Comparison of ENCODE assay signal across 19 mouse cellular contexts in the genomic region with DNA sequence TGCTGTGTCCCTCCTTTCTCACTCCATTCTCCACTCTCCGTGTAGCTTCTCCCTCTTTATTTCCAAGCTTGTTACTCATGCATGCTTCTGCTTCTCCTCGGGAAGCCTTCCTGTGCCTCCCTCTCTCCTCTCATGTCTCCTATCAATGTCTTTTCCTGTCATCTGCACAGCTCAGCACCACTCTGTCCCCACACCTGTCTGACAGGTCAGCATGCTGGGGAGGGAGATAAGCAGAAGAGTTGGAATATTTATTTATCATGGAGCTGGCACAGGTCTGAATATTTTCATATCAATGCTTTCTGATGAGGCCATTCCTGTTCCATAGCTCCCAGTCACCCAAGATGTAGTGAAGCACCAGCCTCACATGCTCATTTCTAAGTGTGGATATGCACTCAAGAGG.
DNase-seq lines count a peak whose midpoint lies in the region; ATAC-seq and TF ChIP-seq lines count a peak whose summit lies in the region.
"Had no signal": no experiment of that assay in that cellular context is flagged by ENCODE, and none has a peak within 500 bp of the region (broad histone marks: within the 10 kb centered on the region; RNA-seq: fewer than 3 reads in every experiment).

No protein-coding gene starts in this region.

- H3K4me1 ChIP-seq in heart, embryonic 12.5 days (replicated peaks): no peaks in the 10 kb centered on the region
- peaks cover 33% of the 10 kb centered on the region for H3K4me1 ChIP-seq in liver, embryonic 13.5 days (replicated peaks)
- H3K4me1 ChIP-seq in liver, postnatal 0 days (ENCODE audit: insufficient read depth): no peaks in the 10 kb centered on the region
- peaks cover 5% of the 10 kb centered on the region; the same call in 1 of the 2 replicates for H3K4me1 ChIP-seq in liver, embryonic 16.5 days (ENCODE audit: control insufficient read depth, low read depth, low read length)
- H3K4me1 ChIP-seq: embryonic facial prominence, embryonic 10.5 days; embryonic facial prominence, embryonic 12.5 days; forebrain, embryonic 13.5 days; forebrain, embryonic 15.5 days had no signal

- DNase-seq in heart, adult 11 months: peak; percentile 64
- no peak for DNase-seq in liver, embryonic 13.5 days
- no peak for DNase-seq in liver, postnatal 0 days
- DNase-seq in c-Kit-positive CD71-positive TER-119-positive erythroid progenitor cells, embryonic 14.5 days (ENCODE audit: low spot score): no peak
- DNase-seq: adrenal gland, adult 2 months; adrenal gland, postnatal 10 days; adrenal gland, postnatal 25 days; cerebellum, adult 11-12 months; cerebellum, adult 2 months; cerebellum, adult 9-10 months; cerebellum, postnatal 10 days; cerebellum, postnatal 25 days; forebrain, postnatal 0 days had no signal

- no peak overlapping the region for H3K9ac ChIP-seq in heart, embryonic 12.5 days
- H3K9ac ChIP-seq in liver, embryonic 13.5 days: no peak overlapping the region
- H3K9ac ChIP-seq in liver, postnatal 0 days (replicated peaks): no peak overlapping the region
- H3K9ac ChIP-seq in liver, embryonic 16.5 days (ENCODE audit: low read depth, low read length): no peak overlapping the region
- H3K9ac ChIP-seq: embryonic facial prominence, embryonic 12.5 days; forebrain, embryonic 13.5 days; forebrain, embryonic 15.5 days; forebrain, postnatal 0 days had no signal

- no peaks in the 10 kb centered on the region for H3K9me3 ChIP-seq in heart, embryonic 12.5 days (replicated peaks)
- H3K9me3 ChIP-seq in liver, embryonic 13.5 days (replicated peaks): no peaks in the 10 kb centered on the region
- no peaks in the 10 kb centered on the region for H3K9me3 ChIP-seq in liver, postnatal 0 days (ENCODE audit: low read length)
- H3K9me3 ChIP-seq in liver, embryonic 16.5 days (replicated peaks; ENCODE audit: control insufficient read depth, low read length): no peaks in the 10 kb centered on the region
- H3K9me3 ChIP-seq: embryonic facial prominence, embryonic 10.5 days; embryonic facial prominence, embryonic 12.5 days; forebrain, embryonic 13.5 days; forebrain, embryonic 15.5 days had no signal

- ATAC-seq in heart, embryonic 12.5 days (ENCODE audit: insufficient number of reproducible peaks, low FRiP score): no peak
- ATAC-seq in liver, embryonic 13.5 days (ENCODE audit: low read depth): peak; percentile 54
- no peak for ATAC-seq in liver, postnatal 0 days
- peak; percentile 37; the same call in 1 of the 2 replicates for ATAC-seq in liver, embryonic 16.5 days (ENCODE audit: low read depth)
- ATAC-seq: forebrain, embryonic 13.5 days; forebrain, embryonic 15.5 days; forebrain, postnatal 0 days had no signal

- TF ChIP-seq EP300 in liver, postnatal 0 days (IDR thresholded peaks at IDR 0.05; ENCODE audit: low read depth): no peak

- no peaks in the 10 kb centered on the region for H3K27me3 ChIP-seq in heart, embryonic 12.5 days (replicated peaks)
- H3K27me3 ChIP-seq in liver, embryonic 13.5 days: no peaks in the 10 kb centered on the region
- H3K27me3 ChIP-seq in liver, postnatal 0 days (ENCODE audit: insufficient read depth, low read length): no peaks in the 10 kb centered on the region
- no peaks in the 10 kb centered on the region for H3K27me3 ChIP-seq in liver, embryonic 16.5 days (ENCODE audit: control insufficient read depth, insufficient read depth, low read depth, low read length)
- H3K27me3 ChIP-seq: embryonic facial prominence, embryonic 12.5 days; forebrain, embryonic 13.5 days; forebrain, embryonic 15.5 days had no signal

- WGBS in heart, embryonic 12.5 days: 47% methylated on average over 2 of the region's 2 CpGs
- 57% methylated on average over 2 of the region's 2 CpGs for WGBS in liver, embryonic 13.5 days (ENCODE audit: insufficient replicate concordance)
- 70% methylated on average over 2 of the region's 2 CpGs for WGBS in liver, postnatal 0 days (ENCODE audit: insufficient replicate concordance)
- 55% methylated on average over 2 of the region's 2 CpGs for WGBS in liver, embryonic 16.5 days (ENCODE audit: insufficient replicate concordance)

- H3K27ac ChIP-seq in heart, embryonic 12.5 days (ENCODE audit: poor library complexity, severe bottlenecking): no peak overlapping the region
- no peak overlapping the region for H3K27ac ChIP-seq in liver, embryonic 13.5 days
- H3K27ac ChIP-seq in liver, postnatal 0 days (ENCODE audit: low read depth): no peak overlapping the region
- no peak overlapping the region for H3K27ac ChIP-seq in liver, embryonic 16.5 days (ENCODE audit: low read length)
- H3K27ac ChIP-seq: embryonic facial prominence, embryonic 10.5 days; embryonic facial prominence, embryonic 12.5 days; forebrain, embryonic 13.5 days; forebrain, embryonic 15.5 days had no signal

- TF ChIP-seq CTCF in liver, postnatal 0 days (IDR thresholded peaks at IDR 0.05; ENCODE audit: low read depth): no peak

- H3K4me3 ChIP-seq in heart, embryonic 12.5 days: no peak overlapping the region
- no peak overlapping the region for H3K4me3 ChIP-seq in liver, embryonic 13.5 days (replicated peaks)
- no peak overlapping the region for H3K4me3 ChIP-seq in liver, postnatal 0 days (ENCODE audit: low read depth, low read length)
- H3K4me3 ChIP-seq in liver, embryonic 16.5 days (ENCODE audit: low read depth, low read length): no peak overlapping the region
- H3K4me3 ChIP-seq: embryonic facial prominence, embryonic 10.5 days; embryonic facial prominence, embryonic 12.5 days; forebrain, embryonic 13.5 days; forebrain, embryonic 15.5 days had no signal

- H3K36me3 ChIP-seq in heart, embryonic 12.5 days: no peaks in the 10 kb centered on the region
- H3K36me3 ChIP-seq in liver, embryonic 13.5 days: no peaks in the 10 kb centered on the region
- no peaks in the 10 kb centered on the region for H3K36me3 ChIP-seq in liver, postnatal 0 days (replicated peaks; ENCODE audit: insufficient read depth, low read length)
- H3K36me3 ChIP-seq in liver, embryonic 16.5 days (ENCODE audit: control insufficient read depth, insufficient read depth): no peaks in the 10 kb centered on the region
- H3K36me3 ChIP-seq: embryonic facial prominence, embryonic 10.5 days; embryonic facial prominence, embryonic 12.5 days; forebrain, embryonic 15.5 days had no signal

- no peak overlapping the region for H3K4me2 ChIP-seq in heart, embryonic 12.5 days
- no peak overlapping the region for H3K4me2 ChIP-seq in liver, embryonic 13.5 days
- H3K4me2 ChIP-seq in liver, postnatal 0 days (ENCODE audit: low read depth, low read length): no peak overlapping the region
- H3K4me2 ChIP-seq in liver, embryonic 16.5 days (ENCODE audit: low read depth, low read length): no peak overlapping the region
- H3K4me2 ChIP-seq: embryonic facial prominence, embryonic 12.5 days; forebrain, embryonic 13.5 days; forebrain, embryonic 15.5 days had no signal

Comparison
In these comparisons a context has a peak if more than half of its experiments do, and no peak if none do; other contexts are left out.
1. ATAC-seq: peak in liver, embryonic 13.5 days (single experiment) and liver, embryonic 16.5 days (single experiment); none in heart, embryonic 12.5 days (single experiment) and liver, postnatal 0 days (single experiment).